Mouse (Mus musculus): ENCODE results near the gene Olfr314.

GRCm38 (mm10) chr11:58815676-58816075 lies 32.9 kb downstream of the Olfr314 start:
- TF ChIP-seq CTCF (IDR thresholded peaks at IDR 0.05) = no peak
- TF ChIP-seq POLR2A (IDR thresholded peaks at IDR 0.05; ENCODE audit: insufficient read depth, low read depth, low read length) = no peak
- TF ChIP-seq EP300 (IDR thresholded peaks at IDR 0.05; ENCODE audit: insufficient read depth, low read depth, low read length) = no peak

Measured in heart, adult 2 months (tissue).